Mouse (Mus musculus) hindbrain, embryonic 10.5 days (tissue): Measurements from ENCODE around the gene Padi4. TPM values are rescaled to one million over a fixed set of nuclear protein-coding genes. Genes with fewer than 3 reads are reported as not detected.

ENCODE experiments used
- DNase-seq: peaks from one replicate; pipeline ENCODE4 v3.0.0-alpha.2; 2017; ENCODE audit warnings: low spot score
- H3K27ac ChIP-seq: fragments of 300-500 bp; sonication (generic); 2 replicates; pipeline ENCODE4 v1.5.1; 2016; ENCODE audit warnings: mild to moderate bottlenecking, moderate library complexity
- H3K27me3 ChIP-seq: fragments of 300-500 bp; sonication (generic); 2 replicates; pipeline ENCODE4 v1.6.1; 2016; ENCODE audit warnings: mild to moderate bottlenecking; ENCODE audit not compliant: poor library complexity, insufficient read depth, severe bottlenecking
- H3K36me3 ChIP-seq: fragments of 300-500 bp; sonication (generic); 2 replicates; pipeline ENCODE4 v1.6.1; 2016; ENCODE audit warnings: mild to moderate bottlenecking, moderate library complexity
- H3K4me1 ChIP-seq: fragments of 300-500 bp; sonication (generic); replicated peaks from 2 replicates; pipeline ENCODE4 v1.6.1; 2016; ENCODE audit warnings: mild to moderate bottlenecking
- H3K4me3 ChIP-seq: fragments of 300-500 bp; sonication (generic); 2 replicates; pipeline ENCODE4 v1.5.1; 2016; ENCODE audit warnings: mild to moderate bottlenecking, moderate library complexity
- H3K9me3 ChIP-seq: fragments of 300-500 bp; sonication (generic); 2 replicates; pipeline ENCODE4 v1.6.1; 2016; ENCODE audit warnings: mild to moderate bottlenecking, moderate library complexity
- WGBS: fragments of 180-500 bp; shearing (Covaris S2); methylation state at CpG from one replicate; pipeline ENCODE4 v1.1.7; 2016; 5-methylcytosine and 5-hydroxymethylcytosine counted together
- polyA plus RNA-seq: library from polyadenylated mRNA; unstranded; fragments of >200 nt; fragmentation: Nextera tagmentation; extraction: Ambion mirVana; gene quantifications from 2 replicates; pipeline ENCODE4 v1.2.1, GENCODE M21; 2016

The Padi4 gene
- polyA plus RNA-seq, 1 experiment from 2014 or later, result 0.35 TPM

DNA sequence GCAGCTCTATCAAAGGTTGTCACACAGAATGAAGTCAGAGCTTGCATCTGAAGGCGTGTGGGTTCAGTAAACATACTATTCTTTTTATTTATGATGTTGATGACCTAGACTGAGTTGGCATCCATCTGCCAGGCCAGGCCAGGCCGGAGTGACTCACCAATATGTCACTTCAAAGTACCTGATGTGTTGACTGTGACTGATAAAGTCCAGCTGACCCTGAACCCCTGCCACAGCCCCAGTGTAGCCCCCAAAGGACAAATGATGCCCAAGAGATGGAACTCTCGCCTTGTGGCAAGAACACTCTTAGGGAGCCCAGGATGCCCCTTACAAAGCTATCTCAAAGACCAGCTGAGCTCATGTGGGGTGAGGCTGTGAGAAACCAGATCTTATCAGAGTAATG, 18.2 kb downstream of the Padi4 start:
- WGBS, result 84% methylated on average over 3 of the region's 3 CpGs
- H3K4me3 ChIP-seq, result no peak overlapping the region
- 0 out of 2 replicates have a peak, but pooled peaks cover 21% of the 10 kb centered on the region for H3K27me3 ChIP-seq
- no peak overlapping the region for H3K27ac ChIP-seq
- H3K4me1 ChIP-seq, result peaks cover 43% of the 10 kb centered on the region
- no peak for DNase-seq
- no peaks in the 10 kb centered on the region for H3K9me3 ChIP-seq
- H3K36me3 ChIP-seq, result no peaks in the 10 kb centered on the region

DNA sequence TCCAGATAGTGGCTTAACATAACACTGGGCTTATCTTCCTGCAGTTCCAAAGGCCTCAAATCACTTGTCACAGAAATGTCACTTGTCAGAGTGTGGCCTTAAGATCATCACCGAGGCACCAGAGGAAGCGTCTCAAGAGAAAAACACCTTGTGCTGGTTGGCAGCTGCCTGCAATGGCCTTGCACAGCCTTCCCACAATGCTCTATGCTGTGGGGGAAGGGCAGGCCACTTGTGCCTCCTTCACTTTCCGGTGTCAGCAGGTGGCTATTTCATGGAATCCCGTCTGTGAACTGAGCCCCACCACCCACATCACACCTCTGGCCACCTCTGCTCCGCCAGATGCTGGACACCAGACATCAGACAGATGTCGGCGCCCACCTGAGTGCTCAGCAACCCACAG, 20.7 kb downstream of the Padi4 start:
- 72% methylated on average over 7 of the region's 7 CpGs for WGBS
- DNase-seq, result no peak
- H3K27me3 ChIP-seq, result peaks cover 11% of the 10 kb centered on the region; the same call in 1 of the 2 replicates

DNA sequence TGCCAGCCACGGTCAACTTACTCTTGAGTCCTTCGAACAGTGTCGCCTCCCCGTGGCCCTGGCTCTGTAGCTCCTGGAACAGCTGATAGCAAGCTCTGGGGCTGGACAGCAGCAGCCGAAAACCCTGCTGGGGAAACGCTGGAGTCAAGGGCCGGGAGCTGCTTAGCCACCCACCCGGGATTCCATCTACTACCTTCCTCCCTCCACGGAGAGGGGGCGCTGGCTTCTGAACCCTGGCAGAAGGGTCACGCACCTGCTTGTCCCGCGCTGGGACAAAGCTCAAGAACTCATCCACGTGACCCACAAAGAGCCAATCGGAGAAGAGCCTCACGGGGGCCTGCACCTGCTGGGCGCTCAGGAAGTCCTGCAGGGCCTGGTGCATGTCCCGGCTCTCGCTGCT, 23.7 kb downstream of the Padi4 start:
- WGBS, result 7% methylated on average over 19 of the region's 19 CpGs
- Histone ChIP-seq H3K36me3 (no peaks in the 10 kb centered on the region), H3K27me3 (peaks cover 23% of the 10 kb centered on the region), H3K27ac (peak overlapping the region; percentile 59), H3K9me3 (no peaks in the 10 kb centered on the region), H3K4me1 (peaks cover 38% of the 10 kb centered on the region), H3K4me3 (peak overlapping the region; percentile 45)
- DNase-seq, result peak; percentile 58

More for the DNA sequence above, 20.7 kb downstream of the Padi4 start:
- H3K27ac ChIP-seq, result no peak overlapping the region
- peaks cover 39% of the 10 kb centered on the region for H3K4me1 ChIP-seq
- H3K4me3 ChIP-seq, result no peak overlapping the region
- H3K9me3 ChIP-seq, result no peaks in the 10 kb centered on the region
- H3K36me3 ChIP-seq, result no peaks in the 10 kb centered on the region

DNA sequence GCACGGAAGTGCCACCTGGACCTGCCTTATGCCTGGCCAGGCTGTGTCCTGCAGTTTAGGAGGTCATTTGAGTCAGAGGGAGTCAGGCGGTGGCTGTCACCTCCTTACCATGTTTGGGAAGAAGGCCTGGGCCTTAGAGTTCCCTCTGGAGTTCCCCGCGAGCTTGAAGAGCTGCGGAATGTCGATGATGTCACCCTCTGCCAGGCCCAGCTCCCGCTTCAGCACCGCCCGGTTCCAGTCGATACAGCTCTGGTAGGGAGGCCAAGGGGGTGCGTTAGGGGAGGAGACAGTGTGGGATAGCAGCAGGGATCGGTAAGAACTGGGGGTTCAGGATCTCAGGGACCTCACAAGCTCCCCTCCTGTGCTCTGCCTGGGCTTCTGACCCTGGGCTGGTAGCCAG, 26.1 kb downstream of the Padi4 start:
- H3K27ac ChIP-seq, result peak overlapping the region; percentile 62; the same call in 1 of the 2 replicates
- H3K4me1 ChIP-seq, result peaks cover 37% of the 10 kb centered on the region
- no peak overlapping the region for H3K4me3 ChIP-seq
- no peaks in the 10 kb centered on the region for H3K9me3 ChIP-seq
- 34% methylated on average over 12 of the region's 12 CpGs for WGBS
- DNase-seq, result no peak
- H3K27me3 ChIP-seq, result peaks cover 23% of the 10 kb centered on the region
- H3K36me3 ChIP-seq, result no peaks in the 10 kb centered on the region

DNA sequence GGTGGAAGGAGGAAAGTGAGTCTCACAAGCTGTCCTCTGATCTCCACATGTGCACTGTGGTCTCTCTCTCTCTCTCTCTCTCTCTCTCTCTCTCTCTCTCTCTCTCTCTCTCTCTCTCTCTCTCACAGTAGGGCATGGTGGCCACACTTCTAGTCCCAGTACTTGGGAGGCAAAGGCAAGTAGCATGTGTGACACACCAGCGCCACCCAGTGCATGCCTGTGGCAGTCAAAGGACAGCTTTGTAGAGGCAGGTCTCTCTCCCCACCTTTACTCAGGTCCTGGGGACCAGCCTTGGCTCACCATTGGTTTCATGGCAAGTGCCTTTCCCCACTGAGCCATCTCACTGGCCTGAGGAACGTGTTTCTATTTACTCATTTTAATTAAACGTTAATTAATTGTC, 29.4 kb downstream of the Padi4 start:
- H3K4me1 ChIP-seq, result peaks cover 33% of the 10 kb centered on the region
- H3K9me3 ChIP-seq, result no peaks in the 10 kb centered on the region
- H3K36me3 ChIP-seq, result no peaks in the 10 kb centered on the region
- H3K27ac ChIP-seq, result no peak overlapping the region
- 29% methylated on average over 3 of the region's 3 CpGs for WGBS
- DNase-seq, result peak; percentile 47
- H3K27me3 ChIP-seq, result peaks cover 18% of the 10 kb centered on the region; the same call in 1 of the 2 replicates
- no peak overlapping the region for H3K4me3 ChIP-seq

DNA sequence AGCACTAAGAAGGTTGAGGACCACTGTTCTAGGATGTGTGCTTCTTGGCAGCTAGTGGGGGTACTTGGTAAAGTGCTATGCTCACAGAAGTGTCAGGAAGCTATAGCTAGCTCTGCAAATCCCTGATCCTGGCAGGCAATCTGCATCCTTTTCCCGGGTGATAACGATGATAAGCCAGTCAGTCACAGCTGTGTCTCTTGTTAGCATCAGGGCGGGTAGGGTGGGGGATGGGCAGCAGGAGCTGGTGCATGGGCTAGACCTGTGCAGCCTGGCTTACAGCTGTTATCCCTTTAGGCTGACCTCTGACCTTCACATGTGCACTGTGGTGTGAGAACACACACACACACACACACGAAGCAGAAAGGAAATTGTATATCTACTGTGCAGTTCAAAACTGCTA, 30.9 kb downstream of the Padi4 start:
- WGBS, result 62% methylated on average over 4 of the region's 4 CpGs
- peak; percentile 21 for DNase-seq
- Histone ChIP-seq H3K4me1 (peaks cover 27% of the 10 kb centered on the region), H3K9me3 (no peaks in the 10 kb centered on the region), H3K36me3 (no peaks in the 10 kb centered on the region), H3K27me3 (peaks cover 15% of the 10 kb centered on the region; the same call in 1 of the 2 replicates), H3K4me3 (no peak overlapping the region), H3K27ac (no peak overlapping the region)

DNA sequence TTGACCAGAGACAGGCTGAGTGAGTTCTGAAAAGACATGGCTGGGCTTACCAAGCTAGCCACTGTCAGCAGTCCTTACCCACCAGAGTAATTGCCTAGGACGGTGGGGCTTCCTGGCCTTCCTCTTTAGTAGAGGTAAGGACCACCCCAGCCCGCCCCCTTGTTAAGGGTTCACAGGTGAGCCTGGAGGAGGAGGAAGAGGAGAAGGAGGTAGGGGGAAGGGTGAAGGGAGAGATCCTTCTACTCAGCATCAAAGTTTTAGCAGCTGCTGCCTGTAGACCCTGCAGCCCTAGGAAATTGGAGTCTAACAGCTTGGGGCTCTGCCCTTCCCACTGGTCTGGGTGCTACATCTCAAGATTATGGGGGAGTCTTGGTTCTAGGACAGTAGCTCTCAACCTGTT, 31.5 kb downstream of the Padi4 start, which contains the start of gene Padi6:
Padi6 (minus strand) TSS at position 101 of the 400 bp plus-strand sequence.
- DNase-seq, result no peak
- H3K9me3 ChIP-seq, result no peaks in the 10 kb centered on the region
- no peak within 1 kb of the TSS for H3K4me3 ChIP-seq
- peaks cover 22% of the 10 kb centered on the region for H3K4me1 ChIP-seq
- peaks cover 10% of the 10 kb centered on the region; the same call in 1 of the 2 replicates for H3K27me3 ChIP-seq
- no peaks in the 10 kb centered on the region for H3K36me3 ChIP-seq
- peak within 1 kb of the TSS; percentile 2; the same call in 1 of the 2 replicates for H3K27ac ChIP-seq
- WGBS, result 86% methylated on average over 2 of the region's 2 CpGs

DNA sequence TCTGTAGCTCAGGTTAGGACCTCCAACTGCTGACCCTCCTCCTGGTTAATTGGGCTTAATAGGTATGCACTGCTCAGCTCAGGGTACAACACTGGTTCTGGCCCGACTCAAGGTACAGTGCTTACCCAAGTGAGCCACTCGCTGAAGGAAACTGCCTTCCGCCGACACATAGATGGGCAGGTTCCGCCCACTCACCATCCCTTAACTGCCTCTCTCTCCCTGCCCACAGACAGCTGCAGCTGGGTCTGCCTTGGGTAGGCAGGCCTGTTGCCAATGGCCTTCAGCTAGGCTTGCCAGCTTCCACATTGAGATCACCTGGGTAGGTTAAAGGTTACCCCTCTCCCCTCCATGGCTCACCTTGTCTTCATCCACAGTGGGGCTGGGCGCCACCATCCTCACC, 32.6 kb downstream of the Padi4 start:
- DNase-seq, result no peak
- WGBS, result 90% methylated on average over 6 of the region's 6 CpGs
- 0 out of 2 replicates have a peak, but pooled peaks cover 5% of the 10 kb centered on the region for H3K27me3 ChIP-seq
- H3K27ac ChIP-seq, result no peak overlapping the region
- peaks cover 13% of the 10 kb centered on the region for H3K4me1 ChIP-seq
- no peaks in the 10 kb centered on the region for H3K9me3 ChIP-seq
- H3K4me3 ChIP-seq, result no peak overlapping the region
- no peaks in the 10 kb centered on the region for H3K36me3 ChIP-seq

DNA sequence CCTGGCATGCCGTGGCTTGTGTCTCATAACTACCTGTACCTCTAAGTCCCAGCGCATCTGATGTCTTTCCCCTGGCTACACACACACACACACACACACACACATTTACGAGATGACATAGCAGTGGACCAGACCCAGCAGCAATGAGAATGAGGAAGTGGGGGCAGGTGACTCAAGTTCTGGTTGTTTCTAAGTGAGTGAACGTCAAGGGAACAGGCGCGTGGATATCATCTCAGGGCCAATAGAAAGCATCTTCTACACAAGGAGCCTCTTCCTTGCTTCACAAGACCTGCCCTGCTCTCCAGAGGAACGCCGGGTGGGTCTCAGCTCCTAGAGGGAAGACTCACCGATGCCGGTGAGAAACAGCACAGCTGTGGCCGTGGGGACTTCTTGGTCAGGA, 33.4 kb downstream of the Padi4 start:
- Histone ChIP-seq H3K4me3 (no peak overlapping the region), H3K4me1 (peaks cover 13% of the 10 kb centered on the region), H3K27ac (no peak overlapping the region), H3K9me3 (no peaks in the 10 kb centered on the region), H3K27me3 (no peaks in the 10 kb centered on the region), H3K36me3 (no peaks in the 10 kb centered on the region)
- DNase-seq, result no peak
- WGBS, result 92% methylated on average over 11 of the region's 11 CpGs

DNA sequence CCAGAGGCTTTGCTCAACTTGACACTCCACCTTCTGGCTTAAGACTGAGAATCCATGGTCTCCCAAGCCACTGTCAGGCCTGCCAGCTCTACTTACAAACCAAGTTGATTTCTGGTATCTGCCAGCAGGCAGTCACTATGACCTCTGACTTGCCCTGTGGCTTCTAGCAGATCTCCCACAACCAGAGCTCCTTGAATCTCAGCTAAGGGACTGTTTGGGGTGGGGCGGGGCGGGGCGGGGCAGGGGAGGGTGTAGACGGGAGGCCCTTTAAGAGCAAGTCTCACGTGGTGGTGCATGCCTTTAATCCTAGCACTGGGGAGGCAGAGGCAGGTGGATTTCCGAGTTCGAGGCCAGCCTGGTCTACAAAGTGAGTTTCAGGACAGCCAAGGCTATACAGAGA, 41.2 kb downstream of the Padi4 start:
- no peak overlapping the region for H3K27ac ChIP-seq
- WGBS, result 72% methylated on average over 7 of the region's 7 CpGs
- DNase-seq, result no peak
- no peaks in the 10 kb centered on the region for H3K27me3 ChIP-seq
- no peak overlapping the region for H3K4me3 ChIP-seq
- peaks cover 9% of the 10 kb centered on the region; the same call in 1 of the 2 replicates for H3K4me1 ChIP-seq
- 0 out of 2 replicates have a peak, but pooled peaks cover 2% of the 10 kb centered on the region for H3K36me3 ChIP-seq
- H3K9me3 ChIP-seq, result no peaks in the 10 kb centered on the region

DNA sequence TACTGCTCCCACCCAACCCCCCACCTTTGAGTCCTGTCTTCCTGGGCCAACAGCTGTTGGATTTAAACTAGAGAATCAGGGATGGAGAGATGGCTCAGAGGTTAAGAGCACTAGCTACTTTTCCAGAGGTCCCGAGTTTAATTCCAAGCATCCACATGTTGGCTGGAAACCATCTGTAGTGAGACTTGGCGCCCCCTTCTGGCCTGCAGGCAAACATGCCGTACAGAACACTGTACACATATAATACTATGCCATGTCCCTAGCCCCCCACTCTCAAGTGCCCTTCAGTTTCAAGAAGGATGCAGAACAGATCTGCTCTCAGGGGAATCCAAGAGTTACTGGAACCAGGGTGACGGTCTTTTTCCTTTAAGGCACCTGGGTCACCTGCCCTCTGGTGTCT, 42.4 kb downstream of the Padi4 start:
- H3K4me1 ChIP-seq, result peaks cover 9% of the 10 kb centered on the region; the same call in 1 of the 2 replicates
- H3K4me3 ChIP-seq, result no peak overlapping the region
- H3K27me3 ChIP-seq, result no peaks in the 10 kb centered on the region
- DNase-seq, result no peak
- H3K9me3 ChIP-seq, result no peaks in the 10 kb centered on the region
- H3K36me3 ChIP-seq, result peaks cover 14% of the 10 kb centered on the region
- 83% methylated on average over 4 of the region's 4 CpGs for WGBS
- no peak overlapping the region for H3K27ac ChIP-seq

DNA sequence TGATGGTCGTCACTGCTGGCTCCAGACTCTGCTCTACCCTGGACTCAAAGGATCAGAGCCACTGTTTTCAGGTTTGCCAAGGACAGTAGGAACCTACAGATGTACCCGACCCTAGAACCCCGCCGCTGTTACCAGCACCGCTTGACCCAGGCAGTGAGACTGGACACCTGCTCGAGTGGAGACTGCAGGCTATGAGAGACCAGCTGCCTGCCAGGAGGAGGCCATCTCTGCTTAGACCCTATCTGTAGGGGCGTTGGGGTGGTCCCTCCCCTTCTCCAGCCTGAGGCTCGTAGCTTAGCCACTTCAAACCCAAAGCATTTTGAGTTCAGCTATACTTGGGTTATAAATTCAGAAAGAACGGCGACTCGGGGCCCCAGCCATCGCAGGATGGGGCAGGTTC, 47.1 kb downstream of the Padi4 start:
- peaks cover 61% of the 10 kb centered on the region for H3K36me3 ChIP-seq

DNA sequence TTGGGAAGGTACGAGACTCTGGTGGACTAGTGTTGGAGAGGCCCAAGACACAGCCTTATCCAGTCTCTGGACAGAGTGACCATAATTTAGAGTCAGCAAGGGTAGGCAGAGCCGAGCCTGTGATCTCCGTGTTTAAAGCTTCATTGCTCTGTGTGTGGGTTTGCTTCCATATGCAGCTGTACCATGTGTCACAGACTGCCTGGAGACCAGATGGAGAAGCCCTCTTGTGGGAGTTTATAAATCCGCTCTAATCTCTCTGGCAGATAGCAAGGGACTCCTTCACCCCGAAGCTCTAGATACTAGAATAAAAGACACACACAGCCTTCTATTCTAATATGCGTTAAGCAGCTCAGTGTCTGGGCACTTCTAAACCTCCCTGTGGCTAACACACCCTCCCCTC, 49.3 kb downstream of the Padi4 start:
- no peak overlapping the region for H3K27ac ChIP-seq
- H3K4me3 ChIP-seq, result no peak overlapping the region
- 87% methylated on average over 6 of the region's 6 CpGs for WGBS
- no peaks in the 10 kb centered on the region for H3K27me3 ChIP-seq
- no peak for DNase-seq
- H3K9me3 ChIP-seq, result no peaks in the 10 kb centered on the region
- no peaks in the 10 kb centered on the region; the same call in none of the 2 replicates for H3K4me1 ChIP-seq
- H3K36me3 ChIP-seq, result peaks cover 83% of the 10 kb centered on the region

More for the DNA sequence above, 47.1 kb downstream of the Padi4 start:
- WGBS, result 90% methylated on average over 12 of the region's 12 CpGs
- Histone ChIP-seq H3K4me1 (no peaks in the 10 kb centered on the region; the same call in none of the 2 replicates), H3K9me3 (no peaks in the 10 kb centered on the region), H3K27me3 (no peaks in the 10 kb centered on the region), H3K27ac (no peak overlapping the region), H3K4me3 (no peak overlapping the region)
- DNase-seq, result no peak

DNA sequence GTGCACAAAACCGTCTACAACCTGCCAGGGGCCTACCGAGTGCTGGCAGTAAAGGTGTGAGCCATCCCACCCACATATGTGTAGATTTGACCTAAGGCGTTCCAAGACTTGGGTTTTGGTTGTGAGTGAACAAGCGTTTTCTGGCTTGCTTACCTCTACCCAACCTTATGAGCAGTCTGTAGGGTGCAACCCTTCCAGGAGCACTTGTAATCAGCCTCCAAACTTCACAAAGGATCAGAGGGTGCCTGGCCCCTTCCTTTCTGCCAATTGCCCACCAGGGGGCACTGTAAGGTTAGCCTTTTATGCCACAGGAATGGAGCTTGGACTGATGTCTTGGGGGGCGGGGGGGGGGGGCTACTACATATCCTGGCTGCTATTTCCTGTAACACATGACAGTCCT, 50.2 kb downstream of the Padi4 start:
- no peaks in the 10 kb centered on the region for H3K27me3 ChIP-seq
- whole genome bisulfite sequencing, result 61% methylated on average over 5 of the region's 5 CpGs
- H3K4me3 ChIP-seq, result no peak overlapping the region
- no peaks in the 10 kb centered on the region for H3K9me3 ChIP-seq
- H3K27ac ChIP-seq, result no peak overlapping the region
- peaks cover 92% of the 10 kb centered on the region for H3K36me3 ChIP-seq
- DNase-seq, result peak; percentile 57
- no peaks in the 10 kb centered on the region; the same call in none of the 2 replicates for H3K4me1 ChIP-seq
